Mouse (Mus musculus) lung, postnatal 10 days (tissue): ENCODE measurements around the gene Pikfyve.

ENCODE experiments used
- DNase-seq: peaks from one replicate; pipeline ENCODE4 v3.0.0; 2021

Gene Pikfyve

DNA sequence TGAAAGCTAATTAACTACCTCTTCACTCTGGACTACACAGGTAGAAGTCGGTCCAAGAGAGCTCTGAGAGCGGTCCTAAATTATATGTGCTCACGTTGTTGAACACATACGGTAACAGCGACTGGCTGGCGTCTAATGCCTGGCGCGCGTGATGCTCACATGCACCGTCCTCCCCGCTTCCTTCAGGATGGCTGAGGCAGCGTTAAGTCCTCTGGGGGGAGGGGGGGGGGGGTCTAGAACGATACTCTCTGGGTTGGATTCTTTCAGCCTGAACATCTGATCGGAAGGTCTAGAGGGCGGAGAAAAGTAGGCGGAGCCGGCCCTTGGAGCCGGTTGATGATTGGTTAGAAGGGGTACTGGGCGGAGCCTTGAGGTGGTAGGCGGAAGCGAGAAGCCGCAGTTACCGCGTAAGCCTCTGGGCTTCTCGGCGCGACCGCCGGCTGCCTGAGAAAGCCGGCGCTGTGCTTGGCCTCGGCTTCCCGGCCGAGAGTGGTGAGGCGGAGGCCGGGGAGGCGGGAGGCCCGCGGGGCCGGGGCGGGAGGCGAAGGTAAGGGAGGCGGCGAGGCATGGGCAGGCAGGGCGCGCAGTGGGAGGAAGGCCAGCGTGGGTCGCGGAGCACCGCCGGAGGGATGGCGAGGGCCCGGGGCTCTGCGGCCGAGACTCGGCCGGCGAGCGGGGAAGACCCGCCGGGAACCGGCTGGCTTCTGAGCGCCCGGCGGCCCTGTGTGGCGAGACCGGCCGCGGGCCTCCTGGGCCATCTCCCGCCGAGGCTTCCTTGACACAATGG is at the start of gene Pikfyve, which contains the start of gene Idh1:
TSS of gene Pikfyve (plus strand) at position 397 of the 787 bp plus-strand sequence.
TSS of gene Idh1 (minus strand) at position 214 of the 787 bp plus-strand sequence.
- DNase-seq: peak; percentile 98

DNA sequence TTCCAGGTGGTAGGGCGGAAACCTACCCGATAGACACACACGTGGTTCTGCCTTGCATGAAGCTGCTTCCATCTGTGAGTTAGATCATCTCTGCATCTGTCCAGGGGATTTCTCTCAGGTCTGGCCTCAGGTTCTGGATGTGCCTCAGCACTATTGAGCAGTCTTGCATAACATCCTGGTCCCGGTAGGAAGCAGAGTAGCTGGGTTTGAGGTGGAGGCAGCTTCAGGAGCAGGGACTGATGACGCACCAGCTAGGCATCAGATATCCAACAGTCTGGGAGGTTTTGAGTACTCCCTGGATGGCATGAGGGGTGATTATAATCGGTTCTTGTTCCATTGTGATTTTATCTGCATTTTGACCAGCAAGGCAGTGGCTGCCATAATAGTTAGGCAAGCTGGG is 48.9 kb upstream of the Pikfyve start:
- DNase-seq: no peak

DNA sequence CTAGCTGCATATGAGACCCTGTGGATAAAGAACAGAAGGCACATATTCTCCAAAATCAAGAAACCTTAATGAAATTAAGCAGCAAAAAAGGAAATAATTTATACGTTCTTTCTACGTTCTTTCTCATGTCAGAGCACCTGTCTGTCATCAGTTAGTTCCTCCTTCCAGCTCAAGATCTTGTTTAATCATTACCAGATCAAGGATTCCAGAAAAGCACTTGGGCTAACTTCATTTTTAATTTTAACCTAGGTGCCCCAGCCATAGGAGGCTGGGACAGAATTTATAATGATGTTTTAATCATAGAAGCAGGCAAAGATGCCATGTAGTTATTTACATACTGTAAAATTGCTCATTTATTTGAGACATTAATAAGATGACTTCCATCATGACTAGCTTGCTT is 41.7 kb upstream of the Pikfyve start:
- DNase-seq: no peak

- no peak for DNase-seq
Observed at GRCm38 (mm10) chr1:65146601-65147000, 39.9 kb upstream of the Pikfyve start.

- DNase-seq: no peak
Observed at GRCm38 (mm10) chr1:65147326-65147725, 39.2 kb upstream of the Pikfyve start.

GRCm38 (mm10) chr1:65147971-65148370 is 38.5 kb upstream of the Pikfyve start:
- DNase-seq: no peak

- DNase-seq: peak; percentile 48
Observed at GRCm38 (mm10) chr1:65154814-65155213, 31.7 kb upstream of the Pikfyve start.

- no peak for DNase-seq
Observed at GRCm38 (mm10) chr1:65156111-65156510, 30.4 kb upstream of the Pikfyve start.

GRCm38 (mm10) chr1:65162210-65162609 is 24.3 kb upstream of the Pikfyve start:
- no peak for DNase-seq

DNA sequence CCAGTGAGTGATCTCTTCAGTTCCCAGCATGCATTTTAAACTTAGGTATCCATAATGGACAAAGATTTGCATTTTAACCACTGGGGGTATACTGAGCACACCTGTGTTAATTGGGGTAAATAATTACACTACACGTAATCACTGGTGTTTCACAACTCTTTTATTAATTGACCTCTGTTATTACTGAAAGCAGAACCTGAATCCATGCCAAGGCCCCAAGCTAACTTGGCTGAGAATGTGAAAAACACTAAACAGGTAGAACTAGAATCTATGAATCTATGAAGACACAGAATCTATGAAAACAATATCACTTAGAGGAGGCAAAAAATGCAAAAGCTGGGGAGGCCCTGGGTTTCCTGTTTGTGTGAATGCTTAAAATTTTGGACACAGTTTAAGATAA is 19.0 kb upstream of the Pikfyve start:
- no peak for DNase-seq

- DNase-seq: no peak
Observed at GRCm38 (mm10) chr1:65169536-65169935, 16.9 kb upstream of the Pikfyve start.

- no peak for DNase-seq
Observed at GRCm38 (mm10) chr1:65169947-65170346, 16.5 kb upstream of the Pikfyve start.

- no peak for DNase-seq
Observed at GRCm38 (mm10) chr1:65171579-65171978, 14.9 kb upstream of the Pikfyve start.

GRCm38 (mm10) chr1:65173716-65174115 is 12.8 kb upstream of the Pikfyve start:
- DNase-seq: no peak

GRCm38 (mm10) chr1:65176171-65176570 is 10.3 kb upstream of the Pikfyve start:
- DNase-seq: no peak

DNA sequence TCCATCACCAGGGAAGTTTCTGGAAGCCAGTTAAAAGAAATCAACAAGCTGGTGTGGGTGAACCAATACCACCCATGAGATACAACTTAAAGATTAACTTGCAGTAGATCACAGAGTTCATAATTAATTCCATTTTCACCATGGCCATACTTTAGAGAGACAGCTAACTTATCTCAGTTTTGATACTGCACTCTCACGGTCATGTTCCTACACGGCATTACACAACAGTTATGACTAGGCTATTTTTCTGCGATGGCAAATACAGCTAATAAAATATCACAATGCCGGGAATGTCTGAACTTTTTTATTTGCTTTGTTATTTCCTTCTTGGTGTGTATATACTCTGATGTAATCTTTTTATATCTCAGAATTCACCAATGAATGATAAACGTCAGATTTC is 9.6 kb upstream of the Pikfyve start:
- DNase-seq: no peak

DNA sequence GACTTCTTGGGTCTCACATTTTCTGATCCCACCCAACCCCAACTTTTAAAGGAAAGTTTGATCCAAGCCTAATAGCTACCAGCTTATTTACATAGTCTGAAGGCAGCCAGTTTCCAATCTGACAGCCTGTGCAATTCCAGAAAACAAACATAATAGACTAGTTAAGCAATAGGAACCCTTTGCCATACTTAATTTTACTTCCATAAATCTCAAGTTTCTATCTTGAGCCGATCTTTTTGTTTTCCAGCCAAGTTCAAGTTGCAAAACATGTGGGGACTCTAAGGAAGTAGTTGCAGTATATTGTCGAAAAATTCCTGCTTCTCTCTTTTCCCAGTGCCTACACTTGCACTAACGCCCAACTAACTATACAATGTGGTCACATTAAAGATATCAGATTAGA is 9.0 kb upstream of the Pikfyve start:
- DNase-seq: peak; percentile 18

DNA sequence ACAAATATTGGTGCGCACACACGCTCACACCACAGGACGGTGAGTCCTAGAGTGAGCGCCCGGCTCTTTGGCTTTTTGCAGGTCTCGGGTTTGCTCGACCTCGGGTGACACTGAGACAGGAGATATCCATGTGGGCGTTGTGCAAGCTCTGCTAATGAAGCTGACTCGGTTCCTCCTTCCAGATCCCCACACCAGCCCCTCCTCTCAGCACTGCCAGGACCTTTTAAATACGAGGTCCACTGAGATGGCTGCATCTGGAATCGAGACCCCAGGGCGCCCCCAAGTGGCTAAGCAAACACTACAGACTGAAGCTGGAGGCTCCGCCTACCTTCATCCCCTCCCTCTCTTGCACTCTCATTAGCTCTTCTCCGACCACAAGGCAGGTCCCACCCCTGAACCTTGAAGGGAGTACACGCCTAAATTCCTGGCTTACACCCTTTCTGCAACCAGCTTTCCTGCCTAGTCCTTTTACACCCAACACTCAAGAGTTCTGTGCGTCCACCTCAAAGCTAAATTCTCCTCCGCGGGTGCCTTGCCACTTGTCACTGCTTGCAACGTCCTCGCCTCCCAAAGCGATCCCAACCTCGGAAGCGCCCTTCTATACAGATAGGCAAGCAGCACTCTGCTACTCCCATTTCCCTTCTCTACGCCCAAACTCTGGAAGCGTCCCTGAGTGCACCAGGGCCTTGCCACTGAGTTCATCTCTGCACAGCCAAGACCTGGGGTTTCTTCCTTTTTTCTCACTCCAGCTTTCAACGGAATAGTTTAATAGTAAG is 8.2 kb upstream of the Pikfyve start:
- peak; percentile 96 for DNase-seq

GRCm38 (mm10) chr1:65178902-65179432 is 7.5 kb upstream of the Pikfyve start:
- DNase-seq: peak; percentile 99

GRCm38 (mm10) chr1:65179634-65180249 is 6.7 kb upstream of the Pikfyve start:
- peak; percentile 87 for DNase-seq

DNA sequence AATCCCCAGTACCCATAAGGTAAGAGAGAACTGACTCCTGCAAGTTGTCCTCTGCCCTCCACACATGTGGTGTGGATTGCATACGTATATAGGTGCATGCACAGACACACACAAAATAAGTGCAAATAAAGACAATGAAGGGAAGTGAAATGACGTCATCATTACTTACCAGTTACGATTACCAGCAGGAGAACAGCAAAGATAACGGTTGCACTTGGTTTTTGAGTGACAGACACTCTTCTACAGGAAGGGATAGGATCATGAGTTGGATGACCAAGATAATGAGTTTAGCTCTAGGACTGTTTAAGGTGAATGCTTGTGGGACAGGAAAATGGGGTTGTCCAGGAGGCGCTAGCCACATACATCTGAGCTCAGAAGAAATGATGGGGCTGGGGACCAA is 5.0 kb upstream of the Pikfyve start:
- DNase-seq: no peak

GRCm38 (mm10) chr1:65183994-65184393 is 2.5 kb upstream of the Pikfyve start:
- no peak for DNase-seq

- no peak for DNase-seq
Observed at GRCm38 (mm10) chr1:65185011-65185410, 1.5 kb upstream of the Pikfyve start.
